Mouse (Mus musculus) frontal cortex, postnatal 25 days (tissue): ENCODE results near the gene Prkcz.
A peak's percentile ranks its signal among the peaks of the same experiment; 100 is the strongest.

ENCODE experiments used
- DNase-seq, 2 experiments: peaks; one replicate each; pipeline ENCODE4 v3.0.0; 2022; ENCODE audit warnings: low spot score in 2 of 2

Prkcz gene

DNA sequence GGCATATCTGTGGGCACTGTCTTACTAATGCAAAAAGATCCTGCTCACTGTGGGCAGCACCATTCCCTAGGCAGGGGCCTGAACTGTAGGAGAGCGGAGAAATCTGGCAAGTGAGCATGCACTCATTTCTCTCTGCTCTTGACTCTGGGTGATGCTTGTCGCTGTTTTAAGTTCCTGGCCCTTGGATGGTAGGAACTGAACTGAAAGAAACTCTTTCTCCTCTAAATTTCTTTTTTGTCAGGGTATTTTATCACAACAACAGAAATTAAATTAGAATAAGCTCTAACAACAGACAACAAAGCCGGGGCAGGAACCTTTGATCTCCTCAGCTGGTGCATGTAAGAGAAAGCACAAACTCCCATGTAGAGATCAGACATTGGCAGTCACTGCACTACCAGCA is 46.1 kb downstream of the Prkcz start:
- no peak for DNase-seq

DNA sequence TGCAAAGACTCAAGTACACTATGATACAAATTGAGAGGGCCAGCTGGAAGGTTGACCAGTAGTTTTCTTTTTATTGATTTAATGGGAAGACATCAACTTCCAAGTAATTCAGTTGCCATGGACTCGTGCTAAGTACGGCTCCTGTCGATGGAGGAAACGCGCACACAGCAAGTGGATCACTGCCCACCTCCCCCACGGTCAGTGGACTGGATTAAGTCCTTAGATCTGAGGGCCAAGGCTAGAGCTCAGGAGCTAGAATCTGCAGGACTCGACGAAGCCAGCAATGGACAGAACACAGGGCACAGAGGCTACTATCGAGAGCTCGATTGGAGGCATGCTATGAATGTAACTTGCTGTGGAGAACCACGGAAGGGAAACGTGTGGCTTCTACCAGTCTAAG is 52.5 kb downstream of the Prkcz start:
- DNase-seq = no peak

GRCm38 (mm10) chr4:155308068-155308467 is 53.1 kb downstream of the Prkcz start:
- DNase-seq = peak; percentile 77 to 82

DNA sequence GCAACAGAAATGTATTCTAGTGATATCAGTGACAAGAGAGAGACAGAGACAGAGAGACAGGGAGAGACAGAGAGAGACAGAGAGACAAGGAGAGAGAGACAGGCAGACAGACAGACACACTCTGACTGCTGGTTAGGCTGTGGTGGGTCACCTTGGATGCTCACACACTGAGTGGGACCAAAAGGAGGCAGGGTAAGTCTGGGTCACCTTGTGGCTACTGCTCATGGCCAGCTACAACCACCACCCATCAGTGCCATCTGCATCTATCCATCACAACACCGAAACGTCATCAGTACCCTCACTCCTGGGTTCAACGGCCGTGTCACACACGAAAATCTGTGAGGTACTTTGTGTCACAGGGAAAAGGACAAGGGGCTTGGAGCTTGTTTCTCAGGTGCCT is 53.6 kb downstream of the Prkcz start:
- DNase-seq = no peak

DNA sequence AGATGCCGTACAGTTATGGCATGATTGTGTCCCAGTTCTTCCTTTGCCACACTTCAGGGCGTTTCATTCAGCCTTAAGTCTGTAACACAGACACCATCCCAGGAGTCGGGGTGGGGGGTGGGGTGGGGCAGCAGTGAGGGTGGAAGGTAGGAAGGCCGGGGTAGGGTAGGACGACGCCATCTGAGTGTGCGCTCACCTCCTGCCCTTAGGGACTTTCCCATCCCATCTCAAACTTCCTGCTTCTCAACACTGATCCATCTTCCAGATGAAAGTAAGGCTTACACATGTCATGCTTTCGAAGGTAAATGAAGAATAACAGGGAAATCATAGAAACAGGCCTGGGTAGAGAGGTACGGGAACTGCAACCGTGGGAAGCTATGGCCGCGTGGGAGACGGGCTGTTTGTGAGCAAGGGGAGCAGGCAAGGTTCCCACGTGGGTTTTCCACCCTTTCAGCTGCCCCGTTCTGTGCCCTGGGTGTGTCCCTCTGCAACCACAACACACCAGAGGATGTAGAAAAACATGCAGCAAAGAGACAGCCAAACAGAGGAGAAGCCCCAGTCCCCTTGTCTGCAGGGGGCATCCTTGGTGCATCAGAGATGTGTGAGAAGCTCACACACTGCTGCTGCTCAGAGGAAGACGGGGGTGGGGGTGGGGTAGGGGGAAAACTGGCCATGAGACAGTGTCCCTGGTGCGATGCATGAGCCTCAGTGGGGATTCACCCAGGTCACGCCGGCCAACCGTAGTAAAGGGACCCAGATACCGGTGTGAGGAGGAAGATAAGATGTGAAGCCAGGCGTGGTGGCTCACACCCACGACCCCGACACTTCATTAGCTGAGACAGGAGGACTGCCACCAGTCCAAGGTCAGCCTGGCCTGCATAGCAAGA is 54.6 kb downstream of the Prkcz start:
- DNase-seq = no peak

- DNase-seq = no peak
These were observed 55.6 kb downstream of the Prkcz start for GRCm38 (mm10) chr4:155305531-155306031.

DNA sequence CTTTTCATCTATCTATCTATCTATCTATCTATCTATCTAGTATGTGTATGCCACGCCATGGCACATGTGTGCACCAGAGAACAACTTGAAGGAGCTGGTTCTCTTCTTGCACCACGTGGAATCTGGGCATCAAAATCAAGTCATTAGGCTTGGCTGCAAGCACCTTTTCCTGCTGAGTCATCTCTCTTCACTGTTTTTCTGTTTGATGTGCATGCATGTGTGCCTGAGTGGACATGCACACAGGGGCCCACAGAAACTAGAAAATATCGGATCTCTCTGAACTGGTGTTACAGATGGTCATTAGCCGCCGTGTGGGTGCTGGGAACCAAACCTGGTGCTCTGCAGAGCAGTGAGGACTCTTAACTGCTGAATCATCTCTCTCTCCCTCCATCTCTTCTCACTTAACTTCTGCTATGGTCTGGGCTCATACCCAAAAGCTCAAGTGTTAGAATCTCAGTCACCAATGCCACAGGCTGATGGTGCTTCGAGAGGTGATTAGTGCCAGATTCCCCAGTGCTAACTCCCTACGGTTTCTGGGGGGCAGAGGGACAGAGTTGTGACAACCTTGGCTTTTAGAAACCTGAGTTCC is 56.6 kb downstream of the Prkcz start:
- DNase-seq = no peak

- DNase-seq = no peak
These were observed 59.2 kb downstream of the Prkcz start for GRCm38 (mm10) chr4:155301965-155302364.

DNA sequence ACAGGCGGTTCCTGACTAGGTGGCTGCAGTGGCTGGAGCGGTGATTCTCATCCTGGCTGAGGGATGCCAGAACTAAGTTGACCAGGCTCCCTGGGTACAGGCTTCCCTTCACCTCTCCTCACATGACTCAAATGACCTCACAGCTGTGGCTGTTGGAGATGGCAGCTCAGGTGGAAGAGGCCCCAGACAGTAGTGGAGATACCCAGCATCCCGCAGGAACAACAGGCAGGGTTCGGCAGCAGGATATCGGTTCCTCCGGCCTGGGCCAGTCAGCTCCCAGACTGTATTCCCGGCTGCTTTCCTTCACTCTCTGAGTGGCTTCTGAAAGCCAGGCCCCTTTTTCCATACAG is 60.1 kb downstream of the Prkcz start:
- DNase-seq = no peak

GRCm38 (mm10) chr4:155300421-155301097 is 60.6 kb downstream of the Prkcz start:
- DNase-seq = no peak

GRCm38 (mm10) chr4:155298826-155299225 is 62.3 kb downstream of the Prkcz start:
- DNase-seq = no peak

- no peak for DNase-seq
These were observed 64.1 kb downstream of the Prkcz start for GRCm38 (mm10) chr4:155297057-155297456.

GRCm38 (mm10) chr4:155295996-155296395 is 65.2 kb downstream of the Prkcz start:
- no peak for DNase-seq

DNA sequence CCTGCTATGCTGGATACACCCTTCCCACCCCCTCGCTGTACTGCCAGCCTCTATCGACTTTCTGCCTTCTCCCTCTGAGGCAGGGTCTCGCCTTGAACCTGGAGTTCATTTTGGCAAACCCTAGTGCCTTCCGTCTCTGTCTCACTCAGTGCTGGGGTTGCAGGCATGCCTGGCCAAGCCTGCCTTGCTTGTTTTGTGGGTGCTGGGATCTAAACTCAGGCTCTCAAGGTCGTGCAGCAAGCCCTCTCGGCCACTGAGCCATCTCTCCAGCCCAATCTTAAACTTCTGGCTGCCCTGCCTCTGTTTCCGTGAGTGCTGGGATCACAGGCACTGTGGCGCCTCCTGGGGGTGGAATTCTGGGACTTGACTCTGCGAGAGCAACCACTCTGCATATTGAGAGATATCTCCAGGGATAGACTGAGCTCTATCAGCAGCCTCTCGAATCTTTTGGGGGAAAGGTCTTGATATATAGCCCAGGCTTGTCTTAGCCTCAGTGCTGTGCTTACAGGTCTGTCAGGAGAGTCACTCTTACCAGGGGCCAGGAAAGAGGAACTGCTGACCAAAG is 66.1 kb downstream of the Prkcz start:
- no peak for DNase-seq

GRCm38 (mm10) chr4:155294381-155294780 is 66.8 kb downstream of the Prkcz start:
- no peak for DNase-seq

- DNase-seq = no peak
These were observed 68.3 kb downstream of the Prkcz start for GRCm38 (mm10) chr4:155292863-155293262.

DNA sequence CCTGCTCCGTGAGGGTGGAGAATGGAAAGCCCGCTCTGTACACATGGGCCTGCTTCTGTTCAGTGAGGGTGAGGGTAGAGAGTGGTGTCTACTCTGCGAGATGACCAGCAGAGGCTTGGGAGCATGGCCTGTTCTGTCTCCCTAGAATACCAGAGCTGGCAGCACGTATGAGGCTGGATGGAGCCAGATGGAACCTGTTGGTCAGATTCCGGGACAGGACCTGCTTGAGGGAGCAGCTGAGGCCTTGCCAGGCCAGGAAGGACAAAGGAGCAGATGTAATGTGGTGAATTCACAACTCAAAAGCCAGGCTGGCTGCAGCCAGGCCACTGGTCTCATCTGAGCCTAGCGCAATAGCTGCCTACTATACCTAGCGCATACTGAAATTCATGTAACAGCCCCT is 71.1 kb downstream of the Prkcz start:
- DNase-seq = no peak

DNA sequence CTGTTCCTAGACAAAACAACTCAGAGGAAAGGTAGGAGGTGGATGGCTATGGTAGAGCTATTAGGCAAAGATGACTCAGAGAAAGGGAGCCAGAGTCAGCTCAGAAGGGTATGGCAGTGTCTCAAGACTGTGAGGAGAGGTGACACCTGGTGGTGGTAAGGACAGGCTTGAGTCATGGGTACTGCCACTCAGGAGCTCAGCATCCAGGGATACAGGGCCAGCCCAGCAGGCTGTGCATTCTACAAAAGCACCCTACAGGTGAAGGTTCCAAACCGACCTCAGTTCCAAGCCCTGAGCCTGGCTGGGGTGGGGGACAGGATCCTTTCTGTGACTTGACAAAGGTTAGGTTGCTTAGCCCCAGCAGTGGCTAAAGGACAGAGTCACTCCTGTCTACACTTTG is 72.6 kb downstream of the Prkcz start:
- no peak for DNase-seq

DNA sequence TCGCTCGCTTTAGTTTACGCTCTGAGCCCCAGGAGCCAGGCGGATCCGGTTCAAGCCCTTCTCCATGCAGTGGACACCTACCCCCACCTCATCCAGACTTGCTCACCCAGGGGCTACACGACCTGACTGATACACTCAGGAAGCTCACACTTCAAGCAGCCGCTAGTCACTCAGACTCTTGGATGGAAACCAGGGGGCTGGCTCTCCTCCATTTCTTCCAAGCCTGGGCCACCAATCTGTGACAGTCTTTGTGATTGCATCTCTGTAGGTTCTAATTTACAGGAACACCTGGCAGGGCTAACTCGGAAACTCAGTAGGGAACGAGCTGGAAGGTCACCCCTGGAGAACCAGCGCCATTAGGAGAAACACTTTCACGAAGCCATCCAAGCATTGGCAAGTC is 73.4 kb downstream of the Prkcz start:
- DNase-seq = no peak

GRCm38 (mm10) chr4:155286090-155286489 is 75.1 kb downstream of the Prkcz start:
- DNase-seq = no peak

GRCm38 (mm10) chr4:155284521-155285379 is 76.4 kb downstream of the Prkcz start:
- no peak for DNase-seq
